Mouse (Mus musculus): ENCODE measurements around the gene Tacstd2.
A peak's percentile ranks its signal among the peaks of the same experiment; 100 is the strongest.
"Not testable (repeated sequence)": the region's sequence is repeated elsewhere in the genome, so short reads cannot be mapped to it uniquely, and the experiment has no call there.

Gene Tacstd2

GRCm38 (mm10) chr6:67535777-67536054 lies at the start of gene Tacstd2:
Gene Tacstd2, minus strand, starts transcription at chr6:67535796.
- DNase-seq = no peak

- no peak for DNase-seq
Measured at GRCm38 (mm10) chr6:67566270-67566669, 30.7 kb upstream of the Tacstd2 start.

- DNase-seq = no peak
Measured at GRCm38 (mm10) chr6:67555376-67555775, 19.8 kb upstream of the Tacstd2 start.

- no peak for DNase-seq
Measured at GRCm38 (mm10) chr6:67549550-67549949, 14.0 kb upstream of the Tacstd2 start.

GRCm38 (mm10) chr6:67535005-67535776 lies 405 bp downstream of the Tacstd2 start:
- peak; percentile 18 to 28 for DNase-seq

GRCm38 (mm10) chr6:67534191-67535004 lies 1.2 kb downstream of the Tacstd2 start:
- DNase-seq = no peak

GRCm38 (mm10) chr6:67532665-67533440 lies 2.7 kb downstream of the Tacstd2 start:
- peak; percentile 54 to 55 for DNase-seq

GRCm38 (mm10) chr6:67531822-67532162 lies 3.8 kb downstream of the Tacstd2 start:
- no peak for DNase-seq

GRCm38 (mm10) chr6:67530992-67531821 lies 4.4 kb downstream of the Tacstd2 start:
- DNase-seq = peak; percentile 20 to 25

- no peak for DNase-seq
Measured at GRCm38 (mm10) chr6:67526356-67526755, 9.2 kb downstream of the Tacstd2 start.

- peak; percentile 37 to 48 for DNase-seq
Measured at GRCm38 (mm10) chr6:67510752-67511151, 24.8 kb downstream of the Tacstd2 start.

GRCm38 (mm10) chr6:67501938-67502337 lies 33.7 kb downstream of the Tacstd2 start:
- DNase-seq = not testable (repeated sequence)

GRCm38 (mm10) chr6:67491755-67492154 lies 43.8 kb downstream of the Tacstd2 start, which contains the start of gene Il23r:
Gene Il23r, minus strand, starts transcription at chr6:67491855.
- no peak for DNase-seq

Measured in thymus, postnatal 36 days (tissue).